Mouse (Mus musculus) heart, adult 2 months (tissue): ENCODE measurements around the gene Lsg1.

Experiments used
- CTCF ChIP-seq: fragments of 200-600 bp; IDR thresholded peaks from 2 replicates; pipeline ENCODE4 v1.8.1; 2022; ENCODE audit warnings: antibody characterized with exemption, mild to moderate bottlenecking, moderate library complexity
- EP300 ChIP-seq: fragments of 200-500 bp; IDR thresholded peaks from 2 replicates; pipeline ENCODE4 v1.6.1; 2011; ENCODE audit warnings: low read depth, low read length, control low read depth; ENCODE audit not compliant: insufficient read depth
- POLR2A ChIP-seq: fragments of 200-500 bp; IDR thresholded peaks from 2 replicates; pipeline ENCODE4 v1.6.1; 2011; ENCODE audit warnings: mild to moderate bottlenecking, low read depth, low read length, control low read depth; ENCODE audit not compliant: insufficient read depth

- TF ChIP-seq CTCF = no peak
- no peak for TF ChIP-seq POLR2A
- TF ChIP-seq EP300 = no peak
Observed at GRCm38 (mm10) chr16:30535075-30535474, 52.3 kb downstream of the Lsg1 start.
